Mouse (Mus musculus): ENCODE measurements at regions not wholly inside any gene's neighbourhood (a gene's known extent, or its start where the extent isn't known, plus 50 kb on each side); places are given as distances from the start of the nearest gene placed in this dataset.

DNA sequence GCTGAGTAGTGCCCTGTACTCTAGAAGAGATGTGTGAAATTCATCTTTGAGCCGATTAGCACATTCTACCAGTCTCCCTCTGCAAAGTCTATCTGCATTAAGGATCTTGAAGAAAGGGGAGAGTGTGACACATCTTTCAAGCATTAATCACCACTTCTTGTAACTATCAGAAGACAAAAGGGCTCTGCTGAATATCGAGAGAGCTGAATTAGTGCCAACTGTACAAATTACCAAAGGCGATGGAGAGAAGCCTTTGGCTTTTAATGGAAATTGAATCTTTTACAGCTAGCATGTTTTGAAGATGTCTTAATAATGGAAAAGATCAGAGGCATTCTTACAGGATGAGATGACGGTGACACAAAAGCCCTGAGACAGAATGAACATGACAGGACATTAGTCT, 97.2 kb upstream of the Pam start:
- no peak for DNase-seq (ENCODE audit: low spot score in 2 of 2)

DNA sequence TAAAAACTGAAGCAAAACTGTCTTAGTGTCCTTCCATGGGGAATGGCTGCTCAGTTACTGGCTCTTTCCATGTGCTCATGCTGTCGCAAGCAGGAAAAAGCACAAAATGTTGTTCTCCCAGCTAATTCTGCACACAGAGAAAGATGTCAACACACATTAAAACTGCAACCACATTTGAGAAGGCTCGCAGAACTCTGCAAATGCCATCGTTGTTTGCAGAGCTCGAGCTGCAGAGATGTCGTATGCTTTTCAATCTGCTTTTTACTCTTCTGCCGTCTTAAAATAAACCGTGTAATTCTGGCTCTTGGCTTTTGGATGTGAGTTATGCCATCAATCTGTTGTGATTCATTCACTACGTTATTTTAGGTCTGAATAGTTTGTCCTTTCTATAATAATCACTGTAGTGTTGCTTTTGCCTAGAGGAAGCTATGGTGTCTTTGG, 96.6 kb upstream of the Pam start:
- no peak for DNase-seq (ENCODE audit: low spot score in 2 of 2)

DNA sequence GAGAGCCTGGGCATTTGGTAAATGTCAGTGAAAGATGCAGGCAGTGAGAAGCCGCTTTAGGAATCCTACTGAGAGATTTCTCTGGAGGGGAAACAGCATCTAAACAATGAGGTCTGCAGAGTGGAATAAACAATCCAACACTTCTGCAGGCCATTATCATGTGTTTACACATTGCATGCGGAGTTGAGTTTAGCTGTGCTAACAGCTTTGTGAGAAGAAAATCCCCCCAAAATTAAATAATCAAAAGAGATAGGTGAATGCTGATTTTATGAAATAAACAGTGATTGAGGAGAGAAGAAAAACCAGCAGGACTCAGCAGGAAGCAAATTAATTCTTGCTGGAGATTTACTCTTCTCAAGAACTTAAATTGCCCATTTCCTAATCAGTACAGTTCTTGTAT, 95.9 kb upstream of the Pam start:
- DNase-seq (ENCODE audit: low spot score in 2 of 2): no peak

DNA sequence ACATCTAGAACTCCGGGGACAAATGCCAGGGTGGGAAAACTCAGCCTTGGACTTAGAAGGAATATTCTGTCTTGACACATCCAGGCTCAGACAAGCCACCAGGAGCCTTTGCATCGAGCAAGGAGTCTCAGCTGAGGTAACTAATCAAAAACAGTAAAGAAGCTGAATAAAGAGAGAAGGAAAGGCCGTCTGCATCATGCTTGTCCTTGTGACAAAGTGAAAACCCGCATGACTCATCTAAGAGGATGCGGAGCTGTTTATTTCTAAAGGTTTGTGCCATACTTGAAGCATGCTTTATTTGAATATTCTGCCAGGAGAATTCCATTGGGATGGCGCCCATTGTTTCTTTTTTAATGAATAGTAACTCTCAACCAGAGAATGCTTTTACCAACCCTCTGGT, 95.3 kb upstream of the Pam start:
- DNase-seq (ENCODE audit: low spot score in 2 of 2): no peak

DNA sequence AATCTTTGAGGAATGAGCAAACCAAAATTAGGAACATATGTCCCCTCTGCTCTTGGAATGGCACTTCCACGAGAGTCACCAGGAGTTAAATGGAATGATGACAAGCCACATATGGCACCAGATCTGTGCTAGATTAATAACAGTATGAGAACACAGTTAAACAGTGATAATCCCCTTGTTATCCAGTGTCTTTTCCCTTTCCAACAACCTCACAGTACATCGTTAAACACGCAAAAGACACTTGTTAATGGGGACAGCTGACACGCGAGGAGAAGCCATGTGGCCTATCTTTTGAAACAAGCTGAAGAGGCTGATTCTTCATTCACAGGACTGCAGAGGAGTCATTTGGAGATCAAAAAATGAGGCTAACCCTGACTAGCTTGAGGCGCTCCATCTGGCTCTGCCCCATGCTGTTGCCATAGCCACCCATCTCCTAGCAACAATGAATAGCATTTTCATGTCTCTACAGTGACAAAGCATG, 94.6 kb upstream of the Pam start:
- DNase-seq (ENCODE audit: low spot score in 2 of 2): no peak

DNA sequence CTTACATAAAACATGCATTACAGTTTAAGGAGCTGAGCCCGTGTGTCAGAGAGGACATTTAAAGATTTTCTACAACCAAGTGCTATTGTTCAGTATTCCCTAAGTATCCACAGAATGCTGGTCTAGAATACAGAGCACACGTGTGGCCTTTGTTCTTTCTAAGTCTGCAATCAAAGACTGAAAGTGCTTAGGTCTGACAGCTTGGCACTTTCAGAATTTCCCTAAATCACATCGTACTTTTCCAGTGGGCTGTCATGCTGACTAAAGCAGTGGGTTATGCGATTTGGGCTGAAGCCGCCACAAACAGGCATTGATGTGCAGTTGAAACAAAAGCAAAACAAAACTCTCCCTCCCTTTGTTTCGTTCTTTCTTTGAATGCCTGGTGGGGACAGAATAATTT, 84.9 kb upstream of the Pam start:
- DNase-seq (ENCODE audit: low spot score in 2 of 2): no peak

DNA sequence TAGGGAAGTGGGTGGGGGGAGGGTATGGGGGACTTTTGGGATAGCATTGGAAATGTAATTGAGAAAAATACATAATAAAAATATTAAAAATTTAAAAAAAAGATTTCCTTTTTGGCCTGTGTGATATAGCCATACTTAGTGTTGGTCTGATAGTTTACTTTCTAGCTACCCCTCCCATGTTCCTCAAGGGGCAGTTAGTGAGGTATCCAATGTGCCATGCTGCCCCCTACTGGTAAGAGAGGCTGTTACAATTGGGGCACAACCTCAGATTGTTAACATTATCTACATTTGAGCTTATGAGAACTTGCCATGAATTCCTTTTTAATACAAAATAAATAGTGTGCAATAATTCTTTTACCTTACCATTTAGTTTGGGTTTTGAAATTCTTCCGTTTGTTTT, 83.6 kb upstream of the Pam start:
- DNase-seq (ENCODE audit: low spot score in 2 of 2): peak in 1 of 2 experiments; percentile 27

DNA sequence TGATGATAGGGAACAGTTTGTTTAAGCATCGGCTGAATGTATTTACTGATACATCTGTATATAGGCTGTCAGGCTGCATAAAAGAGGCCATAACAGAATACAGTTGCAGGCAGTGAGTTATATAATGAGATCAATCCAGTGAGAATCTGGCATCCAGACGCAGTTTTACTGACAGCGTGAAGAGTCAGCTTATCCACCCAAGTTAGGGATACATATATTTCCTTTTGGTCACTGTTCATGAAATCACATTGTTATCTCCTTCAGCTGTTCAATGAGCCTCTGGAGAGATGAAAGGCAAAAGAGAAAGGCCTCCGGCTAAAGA, 79.3 kb upstream of the Pam start:
- DNase-seq (ENCODE audit: low spot score in 2 of 2): no peak

DNA sequence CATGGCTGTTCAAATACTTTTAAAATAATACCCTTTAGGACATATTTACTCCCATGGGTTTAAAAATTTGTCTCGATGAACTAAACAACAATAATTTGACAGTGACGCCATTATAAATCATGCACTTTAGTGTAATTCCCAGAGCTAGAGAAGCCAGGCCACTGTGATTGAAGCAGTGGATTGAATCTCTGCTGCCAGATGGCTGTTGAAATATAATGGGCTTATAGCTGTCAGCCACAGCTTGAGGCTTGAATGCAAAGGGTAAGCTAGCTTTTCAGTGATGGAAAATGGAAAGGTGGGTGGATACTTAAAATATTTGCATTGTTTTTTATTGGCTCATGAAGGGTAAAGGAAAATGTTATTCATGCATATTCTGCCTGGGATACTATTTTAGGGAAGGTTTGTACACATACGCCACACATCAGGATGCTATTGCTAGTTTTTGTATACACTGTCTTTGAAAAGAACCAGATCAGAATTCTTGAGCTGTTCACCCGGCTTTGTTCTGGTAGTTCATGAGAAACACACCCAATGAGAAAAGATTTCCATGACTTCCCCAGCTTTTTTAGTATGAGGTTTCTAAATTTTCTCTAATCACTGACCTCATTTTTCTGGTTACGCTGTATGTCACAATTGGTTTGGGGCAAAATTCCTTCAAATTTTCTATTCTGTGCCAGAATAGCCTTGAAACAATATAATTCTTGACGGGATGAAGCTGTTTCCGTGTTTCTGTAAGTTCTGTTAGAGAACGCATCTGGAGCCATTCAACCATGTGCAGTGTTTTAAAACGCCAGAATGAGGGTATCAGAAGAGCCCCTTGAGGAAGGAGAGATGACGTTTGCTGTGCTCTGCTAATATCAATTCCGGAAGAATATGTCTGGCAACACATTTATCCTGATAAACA, 78.7 kb upstream of the Pam start:
- DNase-seq (ENCODE audit: low spot score in 2 of 2): no peak

DNA sequence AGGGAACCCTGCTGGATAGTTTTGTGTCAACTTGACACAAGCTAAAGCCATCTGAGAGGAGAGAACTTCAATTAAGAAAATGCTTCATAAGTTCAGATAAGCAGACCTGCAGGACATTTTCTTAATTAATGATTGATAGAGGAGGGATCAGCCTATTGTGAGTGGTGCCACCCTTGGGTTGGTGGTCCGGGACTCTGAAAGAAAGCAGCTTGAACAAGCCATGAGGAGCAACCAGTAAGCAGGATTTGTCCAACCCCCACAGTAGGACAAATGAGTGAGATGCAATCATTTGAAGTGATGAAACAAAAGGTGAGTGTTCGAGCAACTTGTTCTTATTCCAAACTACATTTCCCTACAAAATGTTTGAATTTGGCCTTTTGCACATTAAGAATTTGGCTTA, 78.0 kb upstream of the Pam start:
- DNase-seq (ENCODE audit: low spot score in 2 of 2): no peak

DNA sequence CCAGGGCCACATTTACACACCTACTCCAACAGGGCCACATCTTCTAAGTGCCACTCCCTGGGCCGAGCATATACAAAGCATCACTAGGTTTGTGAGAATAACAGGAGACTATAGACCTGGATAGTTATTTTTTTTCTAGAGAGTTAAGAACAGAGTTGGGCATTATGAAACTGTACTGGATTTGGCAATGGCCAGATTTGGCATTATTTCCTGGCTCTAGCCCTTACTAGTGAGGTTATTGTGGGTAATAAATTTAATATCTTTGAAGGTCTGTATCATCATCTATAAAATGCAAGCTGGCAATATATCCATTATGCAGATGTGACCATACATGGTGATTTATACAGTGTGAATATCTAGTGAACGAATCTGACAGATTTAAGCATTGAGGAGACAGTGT, 75.8 kb upstream of the Pam start:
- DNase-seq (ENCODE audit: low spot score in 2 of 2): no peak

DNA sequence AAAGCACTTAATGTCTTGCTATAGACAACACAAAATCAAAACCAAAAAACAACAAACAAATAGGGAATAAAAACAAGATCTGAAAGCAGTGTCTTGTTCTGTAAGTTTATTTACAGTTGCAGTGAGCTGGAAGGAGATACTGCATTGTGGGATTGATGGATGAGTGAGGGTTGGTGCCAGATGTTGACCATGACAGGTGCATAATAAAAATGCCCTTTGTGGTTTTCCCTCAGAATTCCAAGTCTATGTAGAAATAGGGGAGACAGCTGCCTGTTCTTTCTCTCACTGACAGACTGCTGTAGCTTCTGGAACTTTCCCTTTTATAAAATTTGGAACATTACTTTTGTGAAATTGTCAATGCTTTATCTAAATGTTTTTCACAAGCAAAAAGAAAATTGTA, 73.9 kb upstream of the Pam start:
- DNase-seq (ENCODE audit: low spot score in 2 of 2): no peak

DNA sequence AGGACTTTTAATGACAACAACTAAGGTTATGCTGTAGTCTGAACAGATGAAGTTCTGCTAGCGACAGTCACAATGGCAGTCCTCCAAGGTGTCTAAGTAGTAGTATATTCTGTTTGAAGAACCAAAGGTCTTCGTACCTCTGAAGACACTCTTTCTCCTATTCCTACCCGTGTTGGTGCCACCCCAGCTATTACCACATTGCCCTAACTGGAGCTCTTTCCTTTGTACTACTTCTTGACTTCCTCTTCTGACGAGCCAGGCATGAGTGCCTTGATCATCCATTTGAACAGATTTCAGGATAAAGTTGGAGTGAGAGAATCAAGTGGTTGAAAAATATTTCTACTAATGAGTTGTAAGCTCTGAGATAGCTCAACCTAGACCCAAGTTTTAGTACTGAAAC, 72.4 kb upstream of the Pam start:
- DNase-seq (ENCODE audit: low spot score in 2 of 2): no peak

DNA sequence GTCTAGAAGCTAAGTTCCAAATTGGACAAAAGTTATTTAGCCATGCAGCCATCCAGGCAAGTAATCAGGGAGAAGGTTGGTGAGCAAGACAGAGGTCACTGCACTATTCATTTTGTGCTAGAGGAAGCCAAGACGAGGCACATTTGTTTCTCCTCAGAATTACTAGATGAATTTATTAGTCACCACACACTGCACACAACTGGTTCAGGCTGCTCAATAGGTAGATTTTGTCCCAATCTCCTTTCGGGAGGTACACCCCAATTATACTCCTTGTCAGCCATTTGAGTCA, 67.1 kb upstream of the Pam start:
- no peak for DNase-seq (ENCODE audit: low spot score in 2 of 2)

DNA sequence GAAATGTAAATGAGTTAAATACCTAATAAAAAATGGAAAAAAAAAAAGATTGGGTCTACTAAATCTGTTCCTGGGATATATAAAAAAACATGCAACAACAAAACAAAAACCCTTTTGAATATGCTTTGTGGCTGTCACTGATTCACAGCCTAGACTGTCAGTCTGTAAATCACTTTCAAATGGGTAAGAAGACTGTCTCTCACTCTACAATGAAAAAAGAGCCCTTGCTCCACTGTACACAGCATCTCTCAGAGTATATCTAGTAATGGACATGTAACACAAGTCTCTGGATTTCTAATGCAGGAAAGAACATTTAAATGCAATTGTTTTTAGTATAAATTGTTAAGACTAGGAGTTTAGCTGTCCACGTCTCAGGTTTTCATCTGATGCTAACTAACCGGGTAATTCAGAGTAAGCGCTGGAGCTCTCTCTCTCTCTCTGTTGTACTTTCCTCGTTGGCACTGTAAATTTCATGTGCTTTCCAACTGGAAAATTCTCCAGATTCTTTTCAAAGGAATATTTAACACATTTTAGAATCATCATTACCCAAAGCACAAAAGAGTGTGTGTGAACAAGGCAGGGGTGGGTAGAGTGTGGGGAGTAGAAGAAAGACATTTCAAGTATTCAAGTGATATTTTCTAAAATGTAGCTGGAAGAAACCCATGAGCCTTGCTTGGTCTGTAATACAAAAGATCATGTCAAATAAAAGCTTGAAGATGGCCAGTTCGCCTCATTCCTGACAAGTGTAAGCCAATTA, 66.6 kb upstream of the Pam start:
- no peak for DNase-seq (ENCODE audit: low spot score in 2 of 2)

DNA sequence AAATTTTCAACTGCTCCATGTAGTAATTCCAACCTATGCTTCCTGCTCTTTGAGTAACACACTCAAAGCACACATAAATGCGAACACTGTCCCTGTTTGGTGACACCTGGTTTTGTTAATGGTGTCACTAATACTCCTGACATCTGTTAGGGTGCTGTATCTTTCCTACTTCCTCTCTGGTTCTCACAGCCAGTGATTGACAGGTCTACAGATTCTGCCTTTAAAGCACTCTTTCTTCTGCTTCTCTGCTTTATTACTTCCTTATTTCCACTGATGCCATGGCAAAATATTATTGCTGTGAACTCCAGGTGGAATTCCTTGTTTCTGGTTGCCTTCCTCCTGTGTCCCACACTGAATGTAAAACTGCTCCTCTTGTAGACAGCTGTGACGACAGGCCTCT, 63.5 kb upstream of the Pam start:
- no peak for DNase-seq (ENCODE audit: low spot score in 2 of 2)

DNA sequence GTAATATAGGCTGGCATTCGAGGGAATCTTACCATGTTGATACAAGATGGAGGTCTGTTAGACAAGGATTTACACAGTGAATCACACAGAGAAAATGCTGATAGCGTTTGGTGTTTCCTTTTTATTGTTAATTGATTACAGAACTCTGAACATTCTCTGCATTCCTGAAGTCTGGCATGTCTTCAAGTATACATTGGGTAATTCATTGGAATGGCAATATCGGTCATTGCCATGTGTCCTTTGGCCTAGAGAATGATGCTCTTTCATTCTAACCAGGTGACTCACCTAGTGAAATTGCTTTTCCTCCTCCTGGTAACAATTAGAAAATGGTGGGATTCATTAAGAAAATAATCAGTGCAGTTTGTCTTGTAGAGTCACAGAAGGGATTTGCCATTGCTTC, 51.9 kb upstream of the Pam start:
- no peak for DNase-seq (ENCODE audit: low spot score in 2 of 2)
